Mouse (Mus musculus) ovary, postnatal 36 days (tissue): Measurements from ENCODE around the gene A230072I06Rik.

Experiments
- DNase-seq: peaks from one replicate; pipeline ENCODE4 v3.0.0; 2022; ENCODE audit warnings: low spot score, mixed read lengths

A230072I06Rik gene

DNA sequence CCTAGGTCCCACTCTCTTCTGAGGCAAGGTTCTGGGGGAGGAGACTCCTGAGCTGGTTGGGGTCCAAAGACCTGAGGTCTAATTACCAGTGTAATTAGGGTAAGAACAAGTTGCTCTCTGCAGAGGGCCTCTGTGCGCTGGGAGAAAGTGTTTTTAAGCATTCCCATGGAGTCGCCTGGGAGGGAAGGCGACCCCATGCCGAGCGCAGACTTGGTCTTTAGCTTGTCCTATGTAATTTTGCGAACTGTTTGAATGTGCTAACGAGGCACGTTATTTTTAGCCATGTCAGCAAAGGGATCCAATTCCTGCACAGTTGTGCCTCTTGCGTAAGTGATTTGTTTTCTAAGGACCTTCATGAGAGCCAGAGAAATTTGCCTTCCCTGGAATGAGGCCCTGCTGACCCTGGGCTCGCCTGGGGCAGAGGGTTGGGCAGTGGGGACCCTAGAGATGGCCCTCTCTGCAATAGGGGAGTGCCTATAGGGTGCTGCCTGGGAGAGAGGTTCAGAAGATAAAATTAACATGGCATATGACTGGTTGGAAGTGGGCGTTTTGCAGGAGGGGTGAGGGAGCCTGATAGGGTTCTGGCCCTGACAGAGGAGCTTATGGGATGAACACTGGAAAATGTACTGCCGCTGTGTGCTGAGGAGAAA lies at the start of gene A230072I06Rik:
Gene A230072I06Rik (plus strand): TSS at position 157 of the 650 bp plus-strand sequence.
- no peak for DNase-seq

DNA sequence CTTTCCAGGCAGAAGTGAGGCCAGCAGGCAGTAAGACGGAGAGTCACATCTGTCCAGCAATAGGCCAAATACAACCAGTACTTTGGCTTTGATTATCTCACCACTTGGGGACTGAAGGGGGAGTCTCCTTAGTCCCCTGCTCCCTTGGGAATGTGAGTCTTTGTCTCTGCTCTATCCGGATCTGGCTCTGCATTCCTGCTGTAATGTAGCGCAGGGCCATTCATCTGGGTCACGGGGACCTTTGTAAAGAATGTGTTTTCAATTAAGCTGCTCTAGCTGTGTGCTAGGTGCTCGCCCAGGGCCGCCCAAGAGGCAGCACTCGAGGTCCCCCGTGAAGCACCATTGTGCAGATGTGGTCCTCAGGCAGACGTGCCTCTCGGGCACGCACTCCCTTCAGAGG lies 44.6 kb upstream of the A230072I06Rik start:
- DNase-seq: no peak

DNA sequence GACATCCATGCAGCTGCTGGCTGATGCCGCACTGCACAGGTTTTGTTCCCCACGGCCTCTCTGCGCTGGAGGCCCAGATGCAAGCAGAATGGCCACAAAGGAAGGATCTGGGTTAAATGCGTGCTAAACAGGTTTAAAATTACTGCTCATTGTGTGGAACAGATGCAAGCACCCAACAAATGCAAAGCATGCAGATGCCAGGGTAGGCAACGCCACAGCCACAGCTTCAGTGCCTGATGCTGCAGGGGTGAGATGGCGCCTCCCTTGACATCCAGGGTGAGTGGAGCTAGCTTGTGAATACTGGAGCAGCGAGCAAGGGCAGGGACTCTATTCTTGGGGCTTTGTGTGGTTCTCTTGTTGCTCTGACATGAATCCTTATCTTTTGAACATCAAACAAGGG lies 39.8 kb upstream of the A230072I06Rik start:
- no peak for DNase-seq

GRCm38 (mm10) chr8:12240143-12240542 lies 38.5 kb upstream of the A230072I06Rik start:
- DNase-seq: no peak

GRCm38 (mm10) chr8:12243746-12244145 lies 34.9 kb upstream of the A230072I06Rik start:
- DNase-seq: no peak

- DNase-seq: no peak
Observed at GRCm38 (mm10) chr8:12259890-12260289, 18.7 kb upstream of the A230072I06Rik start.

GRCm38 (mm10) chr8:12260476-12261029 lies 18.1 kb upstream of the A230072I06Rik start:
- no peak for DNase-seq

GRCm38 (mm10) chr8:12261556-12261955 lies 17.1 kb upstream of the A230072I06Rik start:
- no peak for DNase-seq

DNA sequence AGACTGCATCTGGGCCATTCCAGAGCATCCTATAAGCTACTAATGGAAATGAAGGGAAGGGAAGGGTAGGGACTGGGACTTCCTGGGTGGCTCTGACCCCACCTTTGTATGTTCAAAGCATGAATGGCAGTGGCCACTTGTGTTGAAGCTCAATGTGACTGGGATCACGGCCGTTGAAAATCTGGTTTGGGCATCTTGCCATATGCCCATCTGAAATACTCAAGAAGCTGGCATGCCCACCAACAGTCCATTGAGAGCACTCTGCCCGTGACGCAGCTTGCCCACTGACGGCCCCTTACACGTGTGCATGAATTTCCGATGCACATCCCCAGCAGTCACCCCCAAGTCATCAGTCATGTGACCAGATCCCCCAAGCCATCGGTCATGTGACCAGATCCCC lies 13.6 kb upstream of the A230072I06Rik start:
- DNase-seq: no peak

DNA sequence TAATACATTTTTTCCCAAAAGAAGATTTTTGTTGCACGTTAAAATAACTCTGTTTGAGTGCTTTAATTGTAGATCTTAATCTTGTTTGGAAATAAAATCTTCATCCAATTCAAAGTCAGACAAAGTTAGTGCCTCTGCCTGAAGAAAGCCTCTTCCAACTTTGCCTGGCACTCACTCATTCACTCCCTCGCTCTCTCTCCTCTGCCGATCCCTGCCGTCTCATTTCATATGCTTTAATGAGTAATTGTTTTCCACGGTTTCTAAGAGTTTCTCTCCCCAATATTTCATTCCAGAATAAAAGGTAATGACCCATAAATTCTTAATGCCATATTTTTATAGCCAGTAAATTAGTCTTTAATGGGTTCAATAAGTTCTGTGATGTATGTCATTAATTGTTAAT lies 10.8 kb upstream of the A230072I06Rik start:
- no peak for DNase-seq

DNA sequence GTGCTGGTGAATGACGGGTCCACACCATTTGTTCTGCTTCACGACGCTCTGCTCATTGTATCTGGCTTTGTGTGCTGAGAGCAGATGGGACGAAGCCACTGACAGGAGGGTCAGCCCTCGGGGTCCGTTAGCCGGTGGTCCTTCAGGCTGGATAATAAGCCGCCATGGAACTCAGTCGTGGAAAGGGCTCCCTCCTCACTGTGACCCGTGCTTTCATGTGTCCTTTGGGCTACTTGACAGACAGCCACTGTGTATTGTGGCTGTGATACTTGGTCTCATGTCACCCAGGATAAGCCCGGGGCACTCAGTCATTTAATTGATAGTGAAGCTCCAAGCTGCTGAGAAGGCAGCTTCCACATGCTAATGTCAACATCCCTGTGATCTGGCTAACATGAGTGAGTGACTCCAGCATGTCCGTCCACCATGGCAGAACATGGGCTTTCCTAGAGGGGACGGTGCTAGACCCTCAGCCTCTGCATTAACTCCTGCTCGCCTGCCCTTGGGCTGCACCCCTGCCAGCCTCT lies 10.3 kb upstream of the A230072I06Rik start:
- DNase-seq: no peak

- no peak for DNase-seq
Observed at GRCm38 (mm10) chr8:12279482-12280192, 1.0 kb downstream of the A230072I06Rik start.

GRCm38 (mm10) chr8:12282128-12282527 lies 3.5 kb downstream of the A230072I06Rik start:
- DNase-seq: no peak

DNA sequence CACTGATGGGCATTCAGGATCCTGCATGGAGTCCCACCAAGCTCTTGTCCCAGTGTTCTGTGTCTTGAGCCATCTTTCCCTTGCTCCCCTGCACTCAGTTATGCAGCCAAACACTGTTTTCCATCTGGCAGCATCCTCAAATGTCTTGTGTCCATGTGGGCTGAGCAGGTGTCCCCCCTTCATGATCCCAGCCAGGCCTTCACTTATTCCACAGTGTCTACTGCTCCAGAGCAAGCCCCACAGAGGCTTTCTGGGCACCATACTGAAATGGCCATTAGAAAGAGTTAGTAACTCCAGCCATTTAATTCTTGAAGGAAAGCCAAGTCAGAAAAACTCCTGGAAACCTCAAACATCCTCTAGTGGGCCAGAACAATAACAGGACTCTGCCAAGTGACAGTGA lies 11.9 kb downstream of the A230072I06Rik start:
- no peak for DNase-seq

- DNase-seq: no peak
Observed at GRCm38 (mm10) chr8:12298326-12298950, 19.8 kb downstream of the A230072I06Rik start.

DNA sequence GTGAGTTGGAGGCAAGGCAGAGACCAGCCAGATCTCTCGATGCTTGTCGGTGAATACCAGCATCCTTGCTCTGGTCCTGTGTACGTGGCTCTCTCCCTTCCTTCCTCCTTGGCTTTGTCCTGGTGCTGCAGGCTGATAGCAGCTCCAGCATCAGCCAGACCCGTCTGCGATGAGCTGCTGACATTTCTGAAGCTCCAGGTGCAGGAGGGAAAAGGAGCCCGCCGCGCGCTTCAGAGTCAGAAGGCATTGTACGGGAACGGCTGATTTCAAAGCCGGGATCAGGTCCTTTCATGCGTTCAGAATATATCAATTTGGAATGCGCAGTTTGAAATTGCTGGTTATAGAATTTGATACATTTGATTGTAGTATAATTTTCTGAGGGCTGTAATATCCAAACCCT lies 23.4 kb downstream of the A230072I06Rik start:
- no peak for DNase-seq

GRCm38 (mm10) chr8:12312975-12313734 lies 34.5 kb downstream of the A230072I06Rik start:
- no peak for DNase-seq

DNA sequence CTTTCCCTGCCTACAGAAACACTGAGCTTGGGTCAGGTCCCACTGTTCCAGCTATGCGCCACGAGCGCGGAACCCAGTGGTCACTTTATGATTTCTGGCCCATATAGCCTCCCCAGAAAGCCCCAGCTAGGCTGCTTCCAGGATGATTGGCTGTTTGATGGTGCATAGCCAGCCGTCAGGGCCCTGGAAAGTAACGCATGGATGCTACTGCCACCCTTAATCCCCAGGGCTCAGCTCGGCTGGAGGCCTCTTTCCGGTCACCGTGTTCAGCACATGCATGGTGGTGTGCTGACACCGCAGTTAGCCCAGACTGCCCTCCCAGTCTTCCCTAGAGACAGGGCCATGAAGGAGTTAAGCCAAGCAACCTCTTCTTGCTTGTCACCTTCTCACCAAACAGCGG lies 35.6 kb downstream of the A230072I06Rik start:
- no peak for DNase-seq

DNA sequence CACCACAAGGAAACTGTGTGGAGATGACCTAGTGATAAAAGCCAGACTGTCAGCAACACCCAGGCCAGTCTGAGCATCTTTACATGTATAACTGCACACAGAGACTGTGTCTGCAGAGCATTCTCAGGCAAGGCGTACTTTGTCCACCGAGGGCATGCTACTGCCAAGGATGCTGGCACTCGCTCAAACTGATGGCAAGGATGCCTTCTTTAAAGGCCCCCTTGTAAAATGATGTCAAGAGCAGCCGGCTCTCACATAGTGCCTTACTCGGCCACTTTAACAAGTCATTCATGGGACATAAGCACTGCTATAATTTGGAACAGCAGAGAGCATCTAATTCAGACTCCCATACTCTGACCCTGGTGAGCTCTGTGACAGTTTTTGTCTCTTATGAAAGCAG lies 36.6 kb downstream of the A230072I06Rik start:
- DNase-seq: no peak

DNA sequence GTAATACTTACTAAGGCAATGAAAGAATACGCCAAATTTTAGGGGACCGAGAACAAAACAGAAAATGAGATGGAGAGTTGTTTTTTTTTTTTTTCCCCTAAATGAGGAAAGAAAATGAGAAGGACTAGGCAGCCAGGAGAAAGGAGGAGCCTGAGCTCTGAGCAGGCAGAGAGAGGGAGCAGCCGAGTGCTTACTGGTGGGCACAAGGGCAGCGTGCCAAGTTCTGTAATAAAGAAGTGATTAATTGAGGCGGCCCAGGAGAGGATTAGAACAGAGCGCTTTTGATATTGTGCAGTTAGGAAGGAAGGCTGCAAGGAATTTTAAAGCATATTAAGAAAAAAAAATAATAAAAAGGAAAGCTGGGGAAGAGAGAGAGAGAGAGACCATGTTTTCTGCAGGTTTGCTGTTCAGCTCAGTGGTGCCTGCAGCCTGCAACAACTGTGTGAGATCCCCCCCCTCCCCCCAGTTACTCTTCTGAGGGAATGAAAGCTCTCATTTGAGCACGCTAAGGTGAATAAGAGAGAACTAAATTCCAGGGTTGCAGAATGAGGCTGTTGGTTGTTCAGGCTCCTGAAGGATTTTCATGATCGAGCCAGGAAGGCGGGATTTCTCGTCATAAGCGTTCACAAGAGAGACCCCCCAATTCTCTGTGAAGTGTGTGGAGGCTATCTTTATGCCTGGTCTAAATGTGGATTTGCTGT lies 41.3 kb downstream of the A230072I06Rik start:
- DNase-seq: no peak

DNA sequence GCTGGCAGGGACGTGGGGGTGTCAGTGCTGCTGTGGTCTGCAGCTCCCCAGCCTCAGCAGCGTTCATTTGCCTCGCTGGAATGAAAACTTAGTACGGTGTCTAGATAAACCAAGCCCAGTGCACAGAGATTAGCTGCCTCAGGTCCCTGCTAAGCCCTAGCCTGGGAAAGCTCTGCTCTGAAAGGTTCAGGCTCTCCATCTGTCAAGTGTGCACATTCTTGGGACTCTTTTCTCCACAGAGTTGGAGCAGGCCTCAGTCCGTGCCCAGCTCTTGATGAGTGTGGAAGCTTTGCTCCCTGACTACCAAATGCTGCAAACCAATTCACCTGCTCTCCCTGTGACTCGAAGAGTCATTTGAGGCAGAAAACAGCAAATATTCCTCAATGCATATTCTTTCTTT lies 43.5 kb downstream of the A230072I06Rik start:
- no peak for DNase-seq
